Mouse (Mus musculus): ENCODE results near the gene Ywhab. TPM values are rescaled to one million over a fixed set of nuclear protein-coding genes. Genes with fewer than 3 reads are reported as not detected.

The Ywhab gene
- polyA plus RNA-seq, 1 experiment from 2014 or later, result 96.3 TPM

- Histone ChIP-seq H3K9me3 (replicated peaks) (no peaks in the 10 kb centered on the region), H3K4me2 (no peak overlapping the region), H3K36me3 (replicated peaks) (no peaks in the 10 kb centered on the region), H3K4me3 (replicated peaks) (no peak overlapping the region), H3K9ac (no peak overlapping the region), H3K27me3 (no peaks in the 10 kb centered on the region), H3K4me1 (replicated peaks) (no peaks in the 10 kb centered on the region), H3K27ac (replicated peaks) (no peak overlapping the region; the same call in 1 of the 2 replicates)
- WGBS (ENCODE audit: insufficient replicate concordance), result 56% methylated on average over 6 of the region's 6 CpGs
- no peak for ATAC-seq (ENCODE audit: insufficient read depth)
Measured at GRCm38 (mm10) chr2:164040949-164041348, 46.2 kb downstream of the Ywhab start.

- H3K9me3 ChIP-seq (replicated peaks), result no peaks in the 10 kb centered on the region
- no peak for ATAC-seq (ENCODE audit: insufficient read depth)
- 65% methylated on average over 2 of the region's 2 CpGs for WGBS (ENCODE audit: insufficient replicate concordance)
Measured at GRCm38 (mm10) chr2:164041523-164041922, 46.8 kb downstream of the Ywhab start.

GRCm38 (mm10) chr2:164047197-164047690 is 52.5 kb downstream of the Ywhab start:
- Histone ChIP-seq H3K9me3 (replicated peaks) (no peaks in the 10 kb centered on the region), H3K4me3 (replicated peaks) (peak overlapping the region; percentile 35), H3K4me2 (peak overlapping the region; percentile 59), H3K36me3 (replicated peaks) (peaks cover 7% of the 10 kb centered on the region), H3K27ac (replicated peaks) (no peak overlapping the region), H3K9ac (no peak overlapping the region), H3K4me1 (replicated peaks) (peaks cover 7% of the 10 kb centered on the region), H3K27me3 (no peaks in the 10 kb centered on the region)
- peak; percentile 70 for ATAC-seq (ENCODE audit: insufficient read depth)
- 1% methylated on average over 15 of the region's 16 CpGs for WGBS (ENCODE audit: insufficient replicate concordance)

More at GRCm38 (mm10) chr2:164041523-164041922, 46.8 kb downstream of the Ywhab start:
- H3K27me3 ChIP-seq, result no peaks in the 10 kb centered on the region
- no peaks in the 10 kb centered on the region for H3K4me1 ChIP-seq (replicated peaks)
- no peak overlapping the region for H3K4me2 ChIP-seq
- H3K27ac ChIP-seq (replicated peaks), result no peak overlapping the region; the same call in 1 of the 2 replicates
- no peak overlapping the region for H3K4me3 ChIP-seq (replicated peaks)
- no peak overlapping the region for H3K9ac ChIP-seq
- H3K36me3 ChIP-seq (replicated peaks), result no peaks in the 10 kb centered on the region

- H3K4me3 ChIP-seq (replicated peaks), result no peak overlapping the region
- ATAC-seq (ENCODE audit: insufficient read depth), result no peak
- no peaks in the 10 kb centered on the region for H3K27me3 ChIP-seq
- 78% methylated on average over 8 of the region's 8 CpGs for WGBS (ENCODE audit: insufficient replicate concordance)
- no peak overlapping the region for H3K9ac ChIP-seq
- no peaks in the 10 kb centered on the region for H3K4me1 ChIP-seq (replicated peaks)
- H3K27ac ChIP-seq (replicated peaks), result no peak overlapping the region
- H3K4me2 ChIP-seq, result no peak overlapping the region
- H3K36me3 ChIP-seq (replicated peaks), result peaks cover 61% of the 10 kb centered on the region
- no peaks in the 10 kb centered on the region for H3K9me3 ChIP-seq (replicated peaks)
Measured at GRCm38 (mm10) chr2:164053767-164054166, 59.0 kb downstream of the Ywhab start.

- Histone ChIP-seq H3K9me3 (replicated peaks) (no peaks in the 10 kb centered on the region), H3K4me1 (replicated peaks) (no peaks in the 10 kb centered on the region), H3K4me3 (replicated peaks) (no peak overlapping the region), H3K27me3 (no peaks in the 10 kb centered on the region), H3K36me3 (replicated peaks) (peaks cover 70% of the 10 kb centered on the region), H3K27ac (replicated peaks) (no peak overlapping the region), H3K4me2 (no peak overlapping the region), H3K9ac (no peak overlapping the region)
- no peak for ATAC-seq (ENCODE audit: insufficient read depth)
- 85% methylated on average over 8 of the region's 8 CpGs for WGBS (ENCODE audit: insufficient replicate concordance)
Measured at GRCm38 (mm10) chr2:164054671-164055070, 59.9 kb downstream of the Ywhab start.

GRCm38 (mm10) chr2:164059634-164060235 is 65.0 kb downstream of the Ywhab start:
- no peaks in the 10 kb centered on the region for H3K27me3 ChIP-seq
- no peak overlapping the region for H3K4me3 ChIP-seq (replicated peaks)
- H3K4me2 ChIP-seq, result no peak overlapping the region
- H3K27ac ChIP-seq (replicated peaks), result no peak overlapping the region
- H3K9me3 ChIP-seq (replicated peaks), result no peaks in the 10 kb centered on the region
- ATAC-seq (ENCODE audit: insufficient read depth), result no peak
- no peak overlapping the region for H3K9ac ChIP-seq
- no peaks in the 10 kb centered on the region for H3K4me1 ChIP-seq (replicated peaks)
- WGBS (ENCODE audit: insufficient replicate concordance), result 84% methylated on average over 8 of the region's 8 CpGs
- peaks cover 85% of the 10 kb centered on the region for H3K36me3 ChIP-seq (replicated peaks)

Other genes with a start within 250 kb of the Ywhab start
- 3.5 TPM in 2 replicates for gene Ada, start 244.7 kb upstream of the Ywhab start, polyA plus RNA-seq (2015; fragmentation: Nextera tagmentation; extraction: Ambion mirVana)
- 0.09 TPM in 1 of 2 replicates, not detected in the other for gene Ccn5, start 174.1 kb upstream of the Ywhab start, polyA plus RNA-seq (2015; fragmentation: Nextera tagmentation; extraction: Ambion mirVana)
- not detected in 2 replicates for gene Kcnk15, start 141.3 kb upstream of the Ywhab start, polyA plus RNA-seq (2015; fragmentation: Nextera tagmentation; extraction: Ambion mirVana)
- 0.46 and 0.62 TPM in 2 replicates for gene Rims4, start 76.3 kb upstream of the Ywhab start, polyA plus RNA-seq (2015; fragmentation: Nextera tagmentation; extraction: Ambion mirVana)
- gene Pabpc1l, start 30.5 kb downstream of the Ywhab start, polyA plus RNA-seq (2015; fragmentation: Nextera tagmentation; extraction: Ambion mirVana), result 0.32 and 0.54 TPM in 2 replicates
- 12.4 and 14.3 TPM in 2 replicates for gene Stk4, start 75.4 kb downstream of the Ywhab start, polyA plus RNA-seq (2015; fragmentation: Nextera tagmentation; extraction: Ambion mirVana)
- gene Tomm34, start 76.2 kb downstream of the Ywhab start, polyA plus RNA-seq (2015; fragmentation: Nextera tagmentation; extraction: Ambion mirVana), result 19.1 and 20.9 TPM in 2 replicates
- not detected in 2 replicates for gene Kcns1, start 176.2 kb downstream of the Ywhab start, polyA plus RNA-seq (2015; fragmentation: Nextera tagmentation; extraction: Ambion mirVana)
- gene Wfdc5, start 187.8 kb downstream of the Ywhab start, polyA plus RNA-seq (2015; fragmentation: Nextera tagmentation; extraction: Ambion mirVana), result not detected in 2 replicates
- gene Wfdc12, start 195.6 kb downstream of the Ywhab start, polyA plus RNA-seq (2015; fragmentation: Nextera tagmentation; extraction: Ambion mirVana), result not detected in 2 replicates
- not detected in 2 replicates for gene Wfdc15a, start 205.2 kb downstream of the Ywhab start, polyA plus RNA-seq (2015; fragmentation: Nextera tagmentation; extraction: Ambion mirVana)
- gene Wfdc15b, start 226.7 kb downstream of the Ywhab start, polyA plus RNA-seq (2015; fragmentation: Nextera tagmentation; extraction: Ambion mirVana), result 0.22 TPM in 1 of 2 replicates, not detected in the other
- gene Svs2, start 243.5 kb downstream of the Ywhab start, polyA plus RNA-seq (2015; fragmentation: Nextera tagmentation; extraction: Ambion mirVana), result not detected in 2 replicates

Measured in liver, embryonic 15.5 days (tissue).